Mouse (Mus musculus) spleen, postnatal 36 days (tissue): Measurements from ENCODE around the gene Ftsj1.

Experiments
- DNase-seq, 2 experiments: peaks; one replicate each; pipeline ENCODE4 v3.0.0; 2022; ENCODE audit warnings: low spot score in 2 of 2, mixed read lengths in 1 of 2

Ftsj1 gene

DNA sequence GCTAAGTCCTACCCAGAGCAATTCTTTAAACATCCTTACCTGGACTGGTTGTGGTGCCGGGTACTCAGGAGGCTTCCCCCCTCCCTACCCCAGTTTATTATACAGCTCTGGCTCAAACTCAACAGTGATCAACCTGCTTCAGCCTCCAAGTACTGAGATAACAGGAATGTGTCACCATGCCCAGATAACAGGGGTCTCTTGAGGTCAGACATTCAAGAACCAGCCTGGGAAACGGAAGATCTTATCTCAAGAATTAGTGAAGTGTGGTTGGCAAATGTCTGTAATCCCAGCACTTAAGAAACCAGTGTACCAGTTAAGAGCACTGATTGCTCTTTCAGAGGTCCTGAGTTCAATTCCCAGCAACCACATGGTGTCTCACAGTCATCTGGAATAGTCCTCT lies 34.1 kb downstream of the Ftsj1 start:
- DNase-seq = no peak

GRCm38 (mm10) chrX:8217383-8217782 lies 34.8 kb downstream of the Ftsj1 start:
- DNase-seq = no peak

GRCm38 (mm10) chrX:8211490-8212207 lies 40.6 kb downstream of the Ftsj1 start:
- DNase-seq = no peak

DNA sequence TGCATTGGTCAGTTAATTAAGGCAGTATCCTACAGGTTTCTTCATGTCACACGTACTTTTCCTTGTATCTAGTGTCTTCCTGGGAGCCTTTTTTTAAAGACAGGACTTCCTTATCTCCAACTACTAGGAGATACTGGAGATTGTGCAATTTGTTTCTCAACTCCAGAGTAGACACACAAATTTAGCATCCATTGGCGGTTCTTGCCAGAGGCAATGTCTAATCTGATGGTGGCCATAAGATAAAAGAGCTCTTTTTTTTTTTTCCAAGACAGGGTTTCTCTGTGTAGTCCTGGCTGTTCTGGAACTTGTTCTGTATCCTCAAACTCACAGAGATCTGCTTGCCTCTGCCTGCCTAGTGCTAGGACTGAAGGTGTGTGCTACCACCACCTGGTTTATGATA lies 42.5 kb downstream of the Ftsj1 start:
- no peak for DNase-seq

- no peak for DNase-seq
Measured at GRCm38 (mm10) chrX:8207224-8207623, 45.0 kb downstream of the Ftsj1 start.

- no peak for DNase-seq
Measured at GRCm38 (mm10) chrX:8206694-8207197, 45.5 kb downstream of the Ftsj1 start.

DNA sequence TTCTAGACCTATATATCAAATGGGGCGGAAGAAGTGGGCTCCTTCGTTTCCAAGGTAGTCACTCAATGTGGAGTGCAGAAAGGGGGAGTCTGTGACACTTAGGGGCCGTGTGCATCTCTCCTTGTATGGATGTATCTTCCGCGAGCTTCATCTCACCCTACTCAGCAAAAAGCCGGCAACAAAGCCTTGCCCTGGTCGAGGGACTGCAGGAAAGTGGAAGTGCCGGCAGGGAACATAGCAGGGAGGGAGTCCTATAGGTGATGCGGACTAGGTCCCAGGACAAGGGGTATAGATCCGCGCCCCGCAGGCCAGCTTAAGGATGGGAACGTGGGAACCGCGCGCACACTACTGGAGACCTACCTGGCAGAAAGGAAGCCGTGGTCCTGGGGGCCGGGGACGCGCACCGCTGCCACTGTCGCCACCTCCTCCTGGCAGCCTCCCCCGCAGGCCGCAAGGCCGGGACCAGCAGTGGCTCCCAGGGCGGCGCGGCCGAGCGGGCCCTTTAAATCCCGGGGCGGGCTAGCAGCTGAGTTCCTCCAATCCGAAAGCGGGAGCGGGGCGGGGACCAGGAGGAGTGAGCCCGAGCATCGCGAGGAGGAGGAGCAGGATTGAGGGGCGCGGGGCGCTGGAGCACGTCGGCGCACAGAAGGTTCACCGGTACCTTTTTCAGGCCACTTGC lies 46.1 kb downstream of the Ftsj1 start, which contains the start of gene Porcn:
TSS of gene Porcn (minus strand) at position 511 of the 679 bp plus-strand sequence.
- DNase-seq = peak; percentile 35 to 44

- no peak for DNase-seq
Measured at GRCm38 (mm10) chrX:8205551-8205950, 46.7 kb downstream of the Ftsj1 start.

- no peak for DNase-seq
Measured at GRCm38 (mm10) chrX:8205088-8205487, 47.1 kb downstream of the Ftsj1 start.

DNA sequence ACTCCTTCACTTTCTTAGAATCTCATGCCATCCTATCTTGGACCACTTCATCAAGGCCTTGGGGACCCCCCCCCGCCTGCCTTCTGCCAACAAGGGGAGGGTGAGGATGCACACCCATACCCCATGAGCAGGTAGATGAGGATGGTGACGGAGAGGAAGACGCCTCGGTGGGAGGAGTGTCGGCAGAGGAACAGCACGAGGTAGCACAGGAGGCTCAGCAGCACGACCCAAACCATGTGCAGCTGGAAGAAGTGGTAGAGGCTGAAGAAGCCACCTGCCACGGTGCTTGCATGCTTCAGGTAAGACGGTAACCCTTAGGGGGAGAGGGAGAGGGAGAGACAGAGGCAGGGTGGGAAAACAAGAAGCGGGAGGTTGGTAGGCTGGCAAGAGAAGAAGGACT lies 48.1 kb downstream of the Ftsj1 start:
- DNase-seq = no peak

- DNase-seq = no peak
Measured at GRCm38 (mm10) chrX:8203105-8203504, 49.1 kb downstream of the Ftsj1 start.

- DNase-seq = peak in 1 of 2 experiments; percentile 3
Measured at GRCm38 (mm10) chrX:8193419-8193723, 58.8 kb downstream of the Ftsj1 start, which contains the start of gene Ebp. TSS of gene Ebp (minus strand) at chrX:8193512.

- peak; percentile 85 for DNase-seq
Measured at GRCm38 (mm10) chrX:8192640-8193418, 59.4 kb downstream of the Ftsj1 start.

GRCm38 (mm10) chrX:8192126-8192639 lies 60.0 kb downstream of the Ftsj1 start:
- DNase-seq = peak in 1 of 2 experiments; percentile 2
